Mouse (Mus musculus) megakaryocyte-erythroid progenitor cell, adult 5-6 weeks (primary cell): ENCODE measurements around the gene Csf1. TPM values are rescaled to one million over a fixed set of nuclear protein-coding genes. Genes with fewer than 3 reads are reported as not detected.
A peak's percentile ranks its signal among the peaks of the same experiment; 100 is the strongest.

Experiments
- ATAC-seq: replicated peaks from 2 replicates; pipeline ENCODE4 v1.8.0; 2016; ENCODE audit warnings: mild to moderate bottlenecking, inconsistent platforms; ENCODE audit not compliant: severe bottlenecking, poor library complexity, low FRiP score, low TSS enrichment
- total RNA-seq, 2 experiments: library from RNA; stranded (forward) in 1 of 2; stranded (reverse) in 1 of 2; fragments of 200-1000, 215-1000 nt in 1 of 2; fragments of >200 nt in 1 of 2; fragmentation: Nextera tagmentation in 1 of 2; gene quantifications; 2 replicates each; pipeline ENCODE4 v1.2.3; 2014 to 2017

Csf1 gene
- total RNA-seq, 2 experiments from 2014 or later, result not detected

- ATAC-seq, result no peak
Measured at GRCm38 (mm10) chr3:107714276-107714933, 45.9 kb downstream of the Csf1 start.

GRCm38 (mm10) chr3:107712081-107712480 lies 48.2 kb downstream of the Csf1 start:
- no peak for ATAC-seq

GRCm38 (mm10) chr3:107709156-107709555 lies 51.1 kb downstream of the Csf1 start:
- no peak for ATAC-seq

- ATAC-seq, result no peak
Measured at GRCm38 (mm10) chr3:107707239-107707638, 53.0 kb downstream of the Csf1 start.

GRCm38 (mm10) chr3:107706164-107706563 lies 54.1 kb downstream of the Csf1 start:
- no peak for ATAC-seq

- no peak for ATAC-seq
Measured at GRCm38 (mm10) chr3:107704371-107704705, 55.9 kb downstream of the Csf1 start.

GRCm38 (mm10) chr3:107703675-107704370 lies 56.4 kb downstream of the Csf1 start:
- ATAC-seq, result no peak

- ATAC-seq, result no peak
Measured at GRCm38 (mm10) chr3:107701767-107702394, 58.4 kb downstream of the Csf1 start.

GRCm38 (mm10) chr3:107700625-107701024 lies 59.6 kb downstream of the Csf1 start:
- ATAC-seq, result no peak

- ATAC-seq, result no peak
Measured at GRCm38 (mm10) chr3:107696910-107697309, 63.4 kb downstream of the Csf1 start.

- peak; percentile 97 for ATAC-seq
Measured at GRCm38 (mm10) chr3:107695948-107696881, 64.1 kb downstream of the Csf1 start, which contains the start of gene Ahcyl1. Ahcyl1 (minus strand) TSS chr3:107696560.

GRCm38 (mm10) chr3:107695219-107695947 lies 64.9 kb downstream of the Csf1 start:
- ATAC-seq, result no peak

- ATAC-seq, result no peak
Measured at GRCm38 (mm10) chr3:107694256-107694900, 65.9 kb downstream of the Csf1 start.

Other genes with a start within 250 kb of the Csf1 start
- gene Slc6a17, start 242.5 kb downstream of the Csf1 start, total RNA-seq (2014; fragmentation: Nextera tagmentation), result not detected in 2 replicates
- gene Slc6a17, start 242.5 kb downstream of the Csf1 start, total RNA-seq (2017), result not detected in 2 replicates
- gene Ubl4b, start 205.4 kb downstream of the Csf1 start, total RNA-seq (2014; fragmentation: Nextera tagmentation), result not detected in 2 replicates
- not detected in 2 replicates for gene Ubl4b, start 205.4 kb downstream of the Csf1 start, total RNA-seq (2017)
- gene Alx3, start 165.4 kb downstream of the Csf1 start, total RNA-seq (2014; fragmentation: Nextera tagmentation), result not detected in 2 replicates
- not detected in 2 replicates for gene Alx3, start 165.4 kb downstream of the Csf1 start, total RNA-seq (2017)
- gene Gm10961, start 129.1 kb downstream of the Csf1 start, total RNA-seq (2014; fragmentation: Nextera tagmentation), result not detected in 2 replicates
- gene Gm10961, start 129.1 kb downstream of the Csf1 start, total RNA-seq (2017), result not detected in 2 replicates
- gene Strip1, start 128.8 kb downstream of the Csf1 start, total RNA-seq (2014; fragmentation: Nextera tagmentation), result 19.9 and 20.5 TPM in 2 replicates
- 16.9 and 22.6 TPM in 2 replicates for gene Strip1, start 128.8 kb downstream of the Csf1 start, total RNA-seq (2017)
- 58.1 and 88.6 TPM in 2 replicates for gene Ahcyl1, start 63.9 kb downstream of the Csf1 start, total RNA-seq (2014; fragmentation: Nextera tagmentation)
- 52.7 and 62.7 TPM in 2 replicates for gene Ahcyl1, start 63.9 kb downstream of the Csf1 start, total RNA-seq (2017)
- gene Eps8l3, start 116.8 kb upstream of the Csf1 start, total RNA-seq (2014; fragmentation: Nextera tagmentation), result not detected in 2 replicates
- not detected in 2 replicates for gene Eps8l3, start 116.8 kb upstream of the Csf1 start, total RNA-seq (2017)
- 233 and 255 TPM in 2 replicates for gene Gstm5, start 135.4 kb upstream of the Csf1 start, total RNA-seq (2014; fragmentation: Nextera tagmentation)
- 231 and 241 TPM in 2 replicates for gene Gstm5, start 135.4 kb upstream of the Csf1 start, total RNA-seq (2017)
- gene Gstm7, start 171.3 kb upstream of the Csf1 start, total RNA-seq (2014; fragmentation: Nextera tagmentation), result 0.62 and 6.3 TPM in 2 replicates
- 1.9 TPM in 1 of 2 replicates, not detected in the other for gene Gstm7, start 171.3 kb upstream of the Csf1 start, total RNA-seq (2017)
- not detected in 2 replicates for gene Gstm6, start 183.3 kb upstream of the Csf1 start, total RNA-seq (2014; fragmentation: Nextera tagmentation)
- gene Gstm6, start 183.3 kb upstream of the Csf1 start, total RNA-seq (2017), result not detected in 2 replicates
- not detected in 2 replicates for gene Gstm3, start 208.8 kb upstream of the Csf1 start, total RNA-seq (2014; fragmentation: Nextera tagmentation)
- gene Gstm3, start 208.8 kb upstream of the Csf1 start, total RNA-seq (2017), result not detected in 2 replicates
- gene Gstm2, start 226.0 kb upstream of the Csf1 start, total RNA-seq (2014; fragmentation: Nextera tagmentation), result not detected in 2 replicates
- 1.5 and 2.6 TPM in 2 replicates for gene Gstm2, start 226.0 kb upstream of the Csf1 start, total RNA-seq (2017)